ENCODE assay signal across 23 mouse cellular contexts in the genomic region with DNA sequence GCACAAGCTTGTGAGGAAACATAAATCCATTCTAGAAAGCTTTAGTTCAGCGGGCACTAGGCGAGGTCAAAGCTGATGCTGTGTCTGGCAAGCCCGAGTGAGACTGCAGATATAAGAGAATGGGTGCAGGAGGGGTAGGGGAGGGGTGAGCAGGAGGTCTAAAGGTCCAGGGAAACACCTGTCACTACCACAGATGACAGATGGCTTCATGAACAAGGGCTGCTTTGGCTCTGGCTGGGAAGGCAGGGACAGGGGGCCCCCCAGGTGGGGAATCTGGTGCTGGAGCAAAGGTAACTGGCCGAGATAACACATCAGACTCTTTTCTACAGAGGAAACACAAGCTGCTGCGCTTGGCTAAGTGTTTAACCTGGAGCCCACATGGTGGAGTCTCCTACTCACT. TPM values are rescaled to one million over a fixed set of nuclear protein-coding genes. Genes with fewer than 3 reads are reported as not detected.
DNase-seq lines count a peak whose midpoint lies in the region; ATAC-seq and TF ChIP-seq lines count a peak whose summit lies in the region.
"Had no signal": no experiment of that assay in that cellular context is flagged by ENCODE, and none has a peak within 500 bp of the region (broad histone marks: within the 10 kb centered on the region; RNA-seq: fewer than 3 reads in every experiment).

No protein-coding gene starts in this region.

- H3K4me2 ChIP-seq in midbrain, postnatal 0 days (ENCODE audit: low read depth, low read length, poor library complexity, severe bottlenecking): no peak overlapping the region
- H3K4me2 ChIP-seq: embryonic facial prominence, embryonic 13.5 days; heart, embryonic 15.5 days; liver, embryonic 12.5 days had no signal

- WGBS in small intestine, adult 2 months: 28% methylated on average over 5 of the region's 5 CpGs
- 84% methylated on average over 5 of the region's 5 CpGs for WGBS in midbrain, postnatal 0 days

- peak overlapping the region; percentile 52 for H3K27ac ChIP-seq in small intestine, adult 2 months (ENCODE audit: insufficient read depth, low read depth, low read length)
- no peak overlapping the region for H3K27ac ChIP-seq in midbrain, postnatal 0 days (ENCODE audit: low read depth, low read length)
- H3K27ac ChIP-seq: embryonic facial prominence, embryonic 13.5 days; heart, adult 2 months; heart, embryonic 15.5 days; liver, embryonic 12.5 days had no signal

- H3K4me1 ChIP-seq in small intestine, adult 2 months (ENCODE audit: control insufficient read depth, insufficient read depth, insufficient read length, low read length): peaks cover 20% of the 10 kb centered on the region
- no peaks in the 10 kb centered on the region for H3K4me1 ChIP-seq in midbrain, postnatal 0 days (ENCODE audit: insufficient read depth, low read length)
- H3K4me1 ChIP-seq: embryonic facial prominence, embryonic 13.5 days; liver, embryonic 12.5 days had no signal

- 0 out of 2 replicates have a peak, but pooled peaks have one; percentile 1 for TF ChIP-seq CTCF in small intestine, adult 2 months (IDR thresholded peaks at IDR 0.05; ENCODE audit: extremely low read depth, insufficient read length, insufficient replicate concordance, low read depth, low read length)
- TF ChIP-seq CTCF in midbrain, postnatal 0 days (IDR thresholded peaks at IDR 0.05): no peak

- peaks cover 42% of the 10 kb centered on the region for H3K36me3 ChIP-seq in small intestine, adult 2 months (ENCODE audit: control insufficient read depth, insufficient read depth, low read length)
- H3K36me3 ChIP-seq in midbrain, postnatal 0 days (ENCODE audit: insufficient read depth, low read length): peaks cover 61% of the 10 kb centered on the region

- ATAC-seq in cerebellum, adult (ENCODE audit: insufficient number of reproducible peaks, low FRiP score, low TSS enrichment): no peak
- no peak for ATAC-seq in midbrain, postnatal 0 days (ENCODE audit: low FRiP score)
- ATAC-seq: activated CD4-positive, CD25-positive, alpha-beta regulatory T cell, adult 4 months; CD4-positive, CD25-positive, alpha-beta regulatory T cell, adult 4 months; forebrain, embryonic 14.5 days; liver, embryonic 12.5 days; midbrain, embryonic 16.5 days had no signal

- DNase-seq in cerebellum, adult 11-12 months: peak; percentile 73
- DNase-seq in cerebellum, postnatal 14 days: peak; percentile 25 to 60
- DNase-seq in adrenal gland, postnatal 10 days: no peak
- DNase-seq in midbrain, postnatal 0 days (ENCODE audit: low spot score): no peak
- DNase-seq in lung, postnatal 25 days (ENCODE audit: low spot score): no peak
- DNase-seq: adrenal gland, postnatal 14 days; gastrocnemius, postnatal 25 days; heart, adult 2 months; heart, postnatal 4 days; kidney, postnatal 36 days; layer of hippocampus, adult 9-11 months; lung, adult 2 months; lung, postnatal 36 days; thymus, adult 2 months had no signal

- 0 out of 2 replicates have a peak, but pooled peaks have one; percentile 8 for TF ChIP-seq POLR2A in small intestine, adult 2 months (IDR thresholded peaks at IDR 0.05; ENCODE audit: low read depth, low read length)

- no peaks in the 10 kb centered on the region for H3K27me3 ChIP-seq in small intestine, adult 2 months (ENCODE audit: control insufficient read depth, insufficient read depth, low read length)
- H3K27me3 ChIP-seq in midbrain, postnatal 0 days (ENCODE audit: insufficient read depth, low read length): no peaks in the 10 kb centered on the region
- H3K27me3 ChIP-seq: embryonic facial prominence, embryonic 13.5 days; heart, embryonic 15.5 days; liver, embryonic 12.5 days had no signal

- no peaks in the 10 kb centered on the region for H3K9me3 ChIP-seq in midbrain, postnatal 0 days (ENCODE audit: low read length)
- H3K9me3 ChIP-seq: heart, embryonic 15.5 days had no signal

- H3K4me3 ChIP-seq in small intestine, adult 2 months (ENCODE audit: low read depth, low read length): no peak overlapping the region
- no peak overlapping the region for H3K4me3 ChIP-seq in midbrain, postnatal 0 days (ENCODE audit: low read depth, low read length)
- H3K4me3 ChIP-seq: embryonic facial prominence, embryonic 13.5 days; heart, adult 2 months; heart, embryonic 15.5 days; liver, embryonic 12.5 days had no signal

- H3K9ac ChIP-seq in midbrain, postnatal 0 days (replicated peaks; ENCODE audit: low read length, poor library complexity, severe bottlenecking): no peak overlapping the region
- H3K9ac ChIP-seq: embryonic facial prominence, embryonic 13.5 days; heart, embryonic 15.5 days; liver, embryonic 12.5 days had no signal

RNA-seq across cellular contexts. Expression of gene Aldh18a1, which starts 12.8 kb away (rescaled TPM):
- polyA plus RNA-seq in small intestine, adult 2 months (2012; rRNA removed): 34.4 and 87.3 TPM in 2 replicates
- total RNA-seq in adrenal gland, postnatal 10 days (2021): 10 to 100 TPM; 24.7 to 24.8 TPM
- total RNA-seq in midbrain, postnatal 0 days (2014; rRNA removed): 67.4 and 73.6 TPM in 2 replicates
- 28.9 and 31.4 TPM in 2 replicates for polyA plus RNA-seq in midbrain, postnatal 0 days (2015; fragmentation: Nextera tagmentation; extraction: Ambion mirVana)

RNA-seq across cellular contexts. Expression of gene Tctn3, which starts 36.6 kb away (rescaled TPM):
- polyA plus RNA-seq in small intestine, adult 2 months (2012; rRNA removed): 3.7 and 4.0 TPM in 2 replicates
- total RNA-seq in adrenal gland, postnatal 10 days (2021): 1 to 10 TPM; 5.4 to 7.1 TPM
- total RNA-seq in midbrain, postnatal 0 days (2014; rRNA removed): 28.7 and 35.5 TPM in 2 replicates
- 15.9 and 16.0 TPM in 2 replicates for polyA plus RNA-seq in midbrain, postnatal 0 days (2015; fragmentation: Nextera tagmentation; extraction: Ambion mirVana)

RNA-seq across cellular contexts. Expression of gene Entpd1, which starts 36.7 kb away (rescaled TPM):
- 3.1 and 4.6 TPM in 2 replicates for polyA plus RNA-seq in small intestine, adult 2 months (2012; rRNA removed)
- total RNA-seq in adrenal gland, postnatal 10 days (2021): 10 to 100 TPM; 27.2 to 32.8 TPM
- 9.6 and 13.3 TPM in 2 replicates for total RNA-seq in midbrain, postnatal 0 days (2014; rRNA removed)
- polyA plus RNA-seq in midbrain, postnatal 0 days (2015; fragmentation: Nextera tagmentation; extraction: Ambion mirVana): 6.9 and 7.3 TPM in 2 replicates

Comparison
In these comparisons a context has a peak if more than half of its experiments do, and no peak if none do; other contexts are left out.
1. DNase-seq: peak in cerebellum, adult 11-12 months (single experiment) and cerebellum, postnatal 14 days (2 of 2); none in adrenal gland, postnatal 10 days (single experiment), midbrain, postnatal 0 days (single experiment) and lung, postnatal 25 days (single experiment).